Mouse (Mus musculus): Measurements from ENCODE around the gene Adgrb2. TPM values are rescaled to one million over a fixed set of nuclear protein-coding genes. Genes with fewer than 3 reads are reported as not detected.

Gene Adgrb2
- polyA plus RNA-seq (2017; shearing (Covaris generic)) = 1 to 10 TPM in 1 of 2 experiments, not detected in 1; 1.4 TPM

GRCm38 (mm10) chr4:129984421-129985061, at the start of gene Adgrb2:
TSS of gene Adgrb2 (plus strand) at chr4:129984870.

DNA sequence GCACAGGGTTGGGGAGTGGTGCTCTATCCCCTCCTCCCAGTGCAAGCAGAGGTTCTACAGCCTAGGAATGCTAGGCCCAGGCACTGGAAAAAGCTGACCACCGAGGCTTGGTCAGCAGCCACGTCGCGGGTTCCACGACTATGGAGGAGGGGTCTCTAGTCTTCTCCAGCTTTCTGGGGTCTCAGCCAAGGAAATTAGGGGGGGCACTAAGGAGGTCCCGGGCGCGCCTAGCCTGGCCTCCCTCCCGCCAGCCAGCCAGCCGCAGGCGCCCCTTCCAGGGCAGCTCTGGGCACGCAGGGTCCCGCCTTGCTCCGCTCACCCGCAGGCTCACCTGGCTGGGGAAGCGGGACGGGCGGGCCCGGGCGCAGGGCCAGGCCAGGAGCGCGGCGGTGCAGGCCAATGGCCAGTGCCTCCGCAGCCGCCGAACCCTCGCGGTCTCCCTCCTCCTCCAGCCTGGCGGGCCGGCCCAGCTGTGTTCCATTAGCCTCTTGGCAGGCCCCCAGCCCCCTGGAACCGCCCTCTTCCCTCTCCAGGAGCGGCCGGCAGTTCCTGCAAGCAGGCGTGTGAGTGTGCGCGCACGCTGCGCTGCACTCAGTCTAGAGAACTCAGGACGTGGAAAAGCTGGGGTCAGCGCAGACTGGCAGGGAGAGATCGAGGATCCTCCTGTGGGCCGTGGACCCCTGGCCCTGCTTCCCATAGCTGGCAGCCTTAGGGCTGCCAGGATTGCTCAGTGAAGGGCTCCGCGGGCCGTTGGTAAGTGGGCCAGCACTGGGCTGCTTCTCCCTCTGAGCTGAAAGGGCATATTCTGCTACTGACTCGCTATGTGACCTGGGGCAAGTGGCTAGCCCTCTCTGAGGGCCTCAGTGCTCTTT, 62.9 kb downstream of the Adgrb2 start, which contains the start of gene Col16a1:
TSS of gene Col16a1 (plus strand) at position 510 of the 872 bp plus-strand sequence.

Other genes starting within 250 kb of the Adgrb2 start
- 100 to 1,000 TPM; 154 to 160 TPM for gene Khdrbs1, start 242.6 kb upstream of the Adgrb2 start, polyA plus RNA-seq (2017; shearing (Covaris generic))
- 100 to 1,000 TPM; 419 to 434 TPM for gene Ptp4a2, start 173.7 kb upstream of the Adgrb2 start, polyA plus RNA-seq (2017; shearing (Covaris generic))
- gene Spocd1, start 55.6 kb upstream of the Adgrb2 start, polyA plus RNA-seq (2017; shearing (Covaris generic)) = not detected
- under 1 TPM in 1 of 2 experiments, not detected in 1; 0.84 TPM for gene Col16a1, start 63.0 kb downstream of the Adgrb2 start, polyA plus RNA-seq (2017; shearing (Covaris generic))
- gene Pef1, start 117.7 kb downstream of the Adgrb2 start, polyA plus RNA-seq (2017; shearing (Covaris generic)) = 10 to 100 TPM; 67.5 to 67.8 TPM
- not detected for gene Hcrtr1, start 154.5 kb downstream of the Adgrb2 start, polyA plus RNA-seq (2017; shearing (Covaris generic))
- 1 to 10 TPM in 1 of 2 experiments, under 1 TPM in 1; 0.24 to 2.8 TPM for gene Tinagl1, start 190.3 kb downstream of the Adgrb2 start, polyA plus RNA-seq (2017; shearing (Covaris generic))
- gene Gm853, start 237.5 kb downstream of the Adgrb2 start, polyA plus RNA-seq (2017; shearing (Covaris generic)) = not detected

Measured in inflammation-experienced regulatory T-cells (primary cell).